Mouse (Mus musculus) bone marrow, adult 2 months (tissue): ENCODE measurements around the gene Lzts3.

Experiments
- CTCF ChIP-seq: fragments of 200-500 bp; IDR thresholded peaks from 2 replicates; pipeline ENCODE4 v1.5.1; 2011; ENCODE audit warnings: low read length, control low read depth; ENCODE audit not compliant: control insufficient read depth, insufficient read depth
- POLR2A ChIP-seq: fragments of 200-500 bp; IDR thresholded peaks from 2 replicates; pipeline ENCODE4 v1.6.1; 2011; ENCODE audit warnings: low read depth, mild to moderate bottlenecking, control low read depth, low read length, borderline replicate concordance; ENCODE audit not compliant: control insufficient read depth

DNA sequence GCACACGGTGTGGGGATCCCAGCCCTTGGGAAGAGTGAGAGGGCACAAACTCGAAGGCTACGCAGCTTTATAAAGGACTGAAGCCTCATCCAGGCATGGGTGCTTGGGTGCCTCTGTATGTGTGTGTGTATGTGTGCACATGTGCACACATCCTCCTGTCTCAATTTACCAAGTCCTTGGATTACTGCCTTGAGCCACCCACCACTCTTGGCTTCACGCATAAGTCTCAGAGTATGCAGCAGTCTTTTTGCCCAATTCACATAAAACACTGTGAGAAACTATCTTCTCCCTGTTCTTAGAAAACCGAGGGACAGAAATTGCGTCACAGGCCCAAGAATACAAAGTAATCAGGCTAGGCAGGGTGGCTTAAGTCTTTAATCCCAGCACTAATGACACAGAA lies 56.6 kb downstream of the Lzts3 start:
- TF ChIP-seq POLR2A: no peak
- TF ChIP-seq CTCF: no peak
